Mouse (Mus musculus): Measurements from ENCODE around the gene Abca2. TPM values are rescaled to one million over a fixed set of nuclear protein-coding genes. Genes with fewer than 3 reads are reported as not detected.

Abca2 gene
- polyA plus RNA-seq (2015; fragmentation: Nextera tagmentation; extraction: Ambion mirVana), result 17.3 and 18.3 TPM in 2 replicates

DNA sequence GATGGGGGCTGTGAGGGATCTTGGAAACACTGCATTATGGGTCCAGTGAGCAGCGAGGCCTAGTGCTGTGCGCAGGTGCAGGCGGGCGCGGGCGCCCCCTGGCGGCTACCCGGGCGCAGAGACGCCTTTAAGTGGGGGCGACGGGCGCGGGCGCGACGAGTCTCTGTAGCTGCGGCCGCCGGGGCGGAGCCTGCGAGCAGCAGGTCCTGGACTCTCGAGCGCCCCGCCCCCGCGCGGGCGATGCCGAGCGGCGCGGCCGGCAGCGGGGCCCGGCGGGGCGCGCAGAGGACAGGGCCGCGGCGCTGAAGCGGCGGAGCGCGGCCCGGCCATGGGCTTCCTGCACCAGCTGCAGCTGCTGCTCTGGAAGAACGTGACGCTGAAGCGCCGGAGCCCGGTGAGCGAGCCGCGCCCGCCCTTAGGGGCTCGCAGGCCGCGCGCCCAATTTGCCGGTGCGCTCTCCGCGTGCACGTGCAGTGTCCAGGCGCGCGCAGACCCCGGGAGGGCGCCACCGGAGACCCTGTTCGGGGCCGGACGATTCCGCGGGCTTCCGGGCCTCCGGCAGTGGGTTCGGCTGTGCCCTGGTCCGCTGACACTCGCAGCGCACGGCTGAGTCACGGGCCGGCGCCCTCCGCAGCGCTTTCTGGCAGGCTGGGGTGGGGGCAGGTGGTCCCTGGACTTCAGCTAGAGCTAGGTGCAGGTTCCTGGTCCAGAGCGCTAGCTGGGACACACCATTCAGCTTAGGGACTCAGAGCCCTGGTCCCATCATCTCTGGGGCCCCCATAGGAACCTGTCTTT lies at the start of gene Abca2:
Gene Abca2, plus strand, starts transcription at position 262 of the 795 bp plus-strand sequence.
- Histone ChIP-seq H3K4me3 (ENCODE audit: low read depth, low read length) (peak within 1 kb of the TSS; percentile 67), H3K36me3 (ENCODE audit: control insufficient read depth, insufficient read depth, low read length) (peaks cover 6% of the 10 kb centered on the region; the same call in 1 of the 2 replicates), H3K4me2 (ENCODE audit: low read length) (peak within 1 kb of the TSS; percentile 76), H3K27ac (ENCODE audit: low read length) (peak within 1 kb of the TSS; percentile 84), H3K27me3 (ENCODE audit: control insufficient read depth, insufficient read depth, low read depth, low read length) (peaks cover 5% of the 10 kb centered on the region; the same call in 1 of the 2 replicates), H3K4me1 (ENCODE audit: control insufficient read depth, insufficient read depth, low read length) (peaks cover 22% of the 10 kb centered on the region), H3K9ac (ENCODE audit: low read depth, low read length) (peak within 1 kb of the TSS; percentile 94), H3K9me3 (replicated peaks; ENCODE audit: control insufficient read depth, low read length, poor library complexity, severe bottlenecking) (no peaks in the 10 kb centered on the region)
- peak; percentile 87 for ATAC-seq
- WGBS, result under 1% methylated on average over 53 of the region's 89 CpGs

DNA sequence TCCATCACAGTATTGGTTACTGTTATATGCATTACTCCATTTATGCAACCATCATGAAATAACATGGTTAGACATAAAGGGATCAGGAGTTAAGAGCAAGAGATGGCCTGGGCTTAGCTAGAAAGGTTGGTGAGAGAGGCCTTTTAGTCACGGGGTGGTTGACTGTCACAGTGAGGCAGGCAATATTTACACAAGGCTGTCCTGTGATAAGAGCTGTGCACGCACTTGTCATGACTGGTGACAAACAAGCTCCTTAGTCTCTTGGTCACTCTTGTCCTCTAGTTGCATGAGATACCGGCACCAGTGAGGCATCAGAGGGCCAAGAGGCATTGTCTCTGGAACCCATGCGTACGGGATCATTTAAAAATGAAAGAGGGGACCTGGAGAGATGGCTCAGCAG lies 44.0 kb upstream of the Abca2 start:
- Histone ChIP-seq H3K9me3 (replicated peaks; ENCODE audit: control insufficient read depth, low read length, poor library complexity, severe bottlenecking) (no peaks in the 10 kb centered on the region), H3K4me3 (ENCODE audit: low read depth, low read length) (no peak overlapping the region), H3K27ac (ENCODE audit: low read length) (no peak overlapping the region), H3K4me2 (ENCODE audit: low read length) (no peak overlapping the region), H3K9ac (ENCODE audit: low read depth, low read length) (no peak overlapping the region), H3K27me3 (ENCODE audit: control insufficient read depth, insufficient read depth, low read depth, low read length) (no peaks in the 10 kb centered on the region), H3K4me1 (ENCODE audit: control insufficient read depth, insufficient read depth, low read length) (no peaks in the 10 kb centered on the region), H3K36me3 (ENCODE audit: control insufficient read depth, insufficient read depth, low read length) (no peaks in the 10 kb centered on the region)
- no peak for ATAC-seq
- WGBS, result 74% methylated on average over 5 of the region's 5 CpGs

DNA sequence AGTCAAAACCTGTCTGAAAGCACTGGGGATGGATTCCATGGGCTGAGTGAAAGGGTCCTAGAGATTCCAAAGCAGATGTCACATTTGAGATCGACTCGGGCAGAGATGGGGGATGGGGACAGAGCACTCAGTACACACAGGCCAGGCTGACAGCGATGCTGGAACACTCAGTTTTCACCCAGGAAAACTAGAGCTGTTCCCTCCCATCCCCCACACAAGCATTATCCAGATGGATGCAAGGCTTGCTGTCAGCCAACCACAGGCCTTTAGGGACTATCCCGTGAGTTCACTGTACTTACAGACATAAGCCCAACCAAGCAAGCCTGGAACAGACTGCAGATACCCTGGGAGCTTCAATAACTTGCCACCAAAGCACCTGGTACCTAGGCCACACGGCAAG lies 37.2 kb upstream of the Abca2 start:
- H3K4me2 ChIP-seq (ENCODE audit: low read length), result no peak overlapping the region
- no peaks in the 10 kb centered on the region for H3K36me3 ChIP-seq (ENCODE audit: control insufficient read depth, insufficient read depth, low read length)
- peaks cover 5% of the 10 kb centered on the region; the same call in 1 of the 2 replicates for H3K4me1 ChIP-seq (ENCODE audit: control insufficient read depth, insufficient read depth, low read length)
- no peak overlapping the region for H3K4me3 ChIP-seq (ENCODE audit: low read depth, low read length)
- H3K27ac ChIP-seq (ENCODE audit: low read length), result no peak overlapping the region
- WGBS, result 74% methylated on average over 5 of the region's 5 CpGs
- H3K9me3 ChIP-seq (replicated peaks; ENCODE audit: control insufficient read depth, low read length, poor library complexity, severe bottlenecking), result no peaks in the 10 kb centered on the region
- ATAC-seq, result no peak
- H3K9ac ChIP-seq (ENCODE audit: low read depth, low read length), result no peak overlapping the region
- peaks cover 20% of the 10 kb centered on the region for H3K27me3 ChIP-seq (ENCODE audit: control insufficient read depth, insufficient read depth, low read depth, low read length)

DNA sequence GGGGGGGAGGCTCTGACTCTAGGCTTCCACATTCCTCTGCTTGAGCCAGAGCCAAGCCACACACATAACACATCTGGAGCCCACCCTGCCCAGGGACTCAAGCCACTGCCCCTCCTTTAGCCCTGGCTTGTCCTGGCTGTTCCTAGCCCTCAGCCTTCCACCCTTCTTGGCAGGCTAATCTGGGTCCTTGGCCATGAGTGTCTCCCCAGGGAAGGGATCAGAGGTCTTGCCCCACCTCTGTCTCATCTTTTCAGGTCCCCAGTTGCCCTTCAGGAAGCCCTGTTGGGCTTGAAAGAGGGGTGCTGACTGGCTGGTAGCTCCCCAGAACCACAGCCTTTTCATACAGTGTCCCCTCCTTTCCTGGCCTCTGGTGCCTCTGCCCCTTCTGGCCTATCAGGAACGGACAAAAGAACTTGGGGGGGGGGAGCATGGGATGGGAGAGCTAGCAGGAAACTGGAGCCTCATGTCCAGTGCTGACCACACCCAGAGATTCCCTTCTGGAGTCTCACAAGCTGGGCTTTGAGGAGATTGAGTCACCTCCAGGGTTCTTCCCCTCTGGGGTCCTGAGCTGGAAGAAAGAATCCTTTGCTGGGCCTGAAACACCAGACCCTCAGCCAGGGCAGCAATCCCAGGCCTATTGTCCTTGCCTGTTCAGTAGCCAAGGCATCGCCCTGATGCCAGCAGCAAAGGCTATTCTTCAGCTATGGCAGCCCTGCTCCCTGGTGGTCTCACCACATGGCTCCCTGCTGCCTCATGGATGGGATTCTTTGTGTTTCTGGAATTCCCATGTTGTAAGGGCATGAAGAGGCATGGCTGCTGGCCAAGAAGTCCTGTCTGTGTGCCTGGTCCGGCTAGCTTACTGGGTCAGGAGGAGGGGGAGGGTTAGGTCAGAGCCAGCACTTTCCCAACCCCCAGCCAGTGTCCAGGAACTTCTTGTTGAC lies 34.0 kb upstream of the Abca2 start:
- Histone ChIP-seq H3K4me3 (ENCODE audit: low read depth, low read length) (no peak overlapping the region), H3K27ac (ENCODE audit: low read length) (peak overlapping the region; percentile 22; the same call in 1 of the 2 replicates), H3K4me1 (ENCODE audit: control insufficient read depth, insufficient read depth, low read length) (peaks cover 6% of the 10 kb centered on the region; the same call in 1 of the 2 replicates), H3K9me3 (replicated peaks; ENCODE audit: control insufficient read depth, low read length, poor library complexity, severe bottlenecking) (no peaks in the 10 kb centered on the region), H3K36me3 (ENCODE audit: control insufficient read depth, insufficient read depth, low read length) (no peaks in the 10 kb centered on the region), H3K9ac (ENCODE audit: low read depth, low read length) (no peak overlapping the region), H3K27me3 (ENCODE audit: control insufficient read depth, insufficient read depth, low read depth, low read length) (peaks cover 50% of the 10 kb centered on the region), H3K4me2 (ENCODE audit: low read length) (no peak overlapping the region)
- WGBS, result 26% methylated on average over 3 of the region's 3 CpGs
- ATAC-seq, result peak; percentile 71

DNA sequence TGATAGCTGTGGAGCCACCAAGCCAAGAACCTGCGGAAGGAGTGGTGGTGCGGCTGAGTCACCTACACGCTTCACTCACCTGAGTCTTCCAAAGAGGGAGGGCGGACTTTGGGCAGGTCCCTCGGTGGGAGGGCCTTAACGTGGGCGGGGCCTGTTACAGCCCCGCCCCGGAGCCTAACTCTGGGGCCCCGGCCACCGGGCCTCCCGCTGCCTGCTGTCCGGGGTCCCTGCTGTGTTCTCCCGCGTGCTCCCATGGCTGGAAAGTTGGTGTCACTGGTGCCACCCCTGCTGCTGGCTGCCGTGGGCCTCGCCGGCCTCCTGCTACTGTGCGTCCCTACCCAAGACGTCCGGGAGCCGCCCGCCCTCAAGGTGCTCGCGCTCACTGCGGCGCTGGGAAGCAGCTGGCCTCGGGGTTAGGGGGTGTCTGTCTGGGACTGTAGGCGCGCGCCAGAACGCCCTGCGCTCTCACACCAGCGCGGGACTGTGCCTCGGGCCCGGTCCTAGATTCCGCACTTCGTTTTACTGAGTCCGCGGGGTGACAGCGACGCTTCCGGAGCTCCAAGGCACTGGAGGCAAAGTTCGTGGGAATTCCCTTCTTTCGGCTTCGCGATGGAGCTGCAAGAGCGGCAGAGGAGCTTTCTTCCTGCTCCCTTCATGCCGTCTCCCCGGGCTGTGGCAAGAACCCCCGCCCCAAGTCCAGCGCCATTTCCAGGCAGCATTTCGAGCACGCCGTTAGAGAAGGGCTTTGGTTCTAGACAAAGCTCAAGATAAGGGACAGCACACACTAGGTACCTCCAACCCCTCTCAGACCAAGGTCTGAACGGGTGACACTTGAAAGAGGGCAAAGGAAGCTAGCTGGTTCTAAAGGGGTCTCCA lies 32.5 kb upstream of the Abca2 start, which contains the start of gene Entpd2:
Gene Entpd2, plus strand, starts transcription at position 154 of the 876 bp plus-strand sequence.
- Histone ChIP-seq H3K27me3 (ENCODE audit: control insufficient read depth, insufficient read depth, low read depth, low read length) (peaks cover 57% of the 10 kb centered on the region), H3K9me3 (replicated peaks; ENCODE audit: control insufficient read depth, low read length, poor library complexity, severe bottlenecking) (no peaks in the 10 kb centered on the region), H3K4me3 (ENCODE audit: low read depth, low read length) (peak within 1 kb of the TSS; percentile 40), H3K27ac (ENCODE audit: low read length) (no peak within 1 kb of the TSS; the same call in 1 of the 2 replicates), H3K4me2 (ENCODE audit: low read length) (peak within 1 kb of the TSS; percentile 63), H3K36me3 (ENCODE audit: control insufficient read depth, insufficient read depth, low read length) (no peaks in the 10 kb centered on the region), H3K4me1 (ENCODE audit: control insufficient read depth, insufficient read depth, low read length) (peaks cover 7% of the 10 kb centered on the region; the same call in 1 of the 2 replicates), H3K9ac (ENCODE audit: low read depth, low read length) (peak within 1 kb of the TSS; percentile 48)
- 2% methylated on average over 56 of the region's 57 CpGs for WGBS
- ATAC-seq, result 0 out of 2 replicates have a peak, but pooled peaks have one; percentile 6

DNA sequence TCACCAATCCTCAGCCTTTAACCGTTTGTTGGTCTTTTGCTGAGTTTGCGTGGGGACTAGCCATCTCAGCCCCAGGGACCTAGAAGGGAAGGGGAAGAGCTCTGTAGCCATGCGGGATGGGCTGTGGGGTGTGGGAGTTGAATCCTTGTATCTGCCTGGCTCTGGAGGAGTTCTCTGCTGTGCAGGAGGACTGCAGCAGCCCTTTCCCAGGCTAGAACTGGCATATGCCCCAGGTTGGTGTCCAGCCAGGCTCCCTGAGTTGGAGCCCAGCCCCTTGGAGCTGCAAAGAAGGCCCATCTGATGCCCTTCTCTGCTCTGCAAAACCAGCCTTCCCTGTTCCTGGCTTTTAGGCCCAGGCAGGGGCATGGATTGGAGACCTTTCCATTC lies 31.9 kb upstream of the Abca2 start:
- Histone ChIP-seq H3K9me3 (replicated peaks; ENCODE audit: control insufficient read depth, low read length, poor library complexity, severe bottlenecking) (no peaks in the 10 kb centered on the region), H3K4me2 (ENCODE audit: low read length) (peak overlapping the region; percentile 63; the same call in 1 of the 2 replicates), H3K36me3 (ENCODE audit: control insufficient read depth, insufficient read depth, low read length) (no peaks in the 10 kb centered on the region), H3K9ac (ENCODE audit: low read depth, low read length) (no peak overlapping the region), H3K27me3 (ENCODE audit: control insufficient read depth, insufficient read depth, low read depth, low read length) (peaks cover 57% of the 10 kb centered on the region), H3K4me3 (ENCODE audit: low read depth, low read length) (no peak overlapping the region), H3K4me1 (ENCODE audit: control insufficient read depth, insufficient read depth, low read length) (peaks cover 7% of the 10 kb centered on the region; the same call in 1 of the 2 replicates), H3K27ac (ENCODE audit: low read length) (no peak overlapping the region)
- 28% methylated on average over 3 of the region's 3 CpGs for WGBS
- ATAC-seq, result no peak

DNA sequence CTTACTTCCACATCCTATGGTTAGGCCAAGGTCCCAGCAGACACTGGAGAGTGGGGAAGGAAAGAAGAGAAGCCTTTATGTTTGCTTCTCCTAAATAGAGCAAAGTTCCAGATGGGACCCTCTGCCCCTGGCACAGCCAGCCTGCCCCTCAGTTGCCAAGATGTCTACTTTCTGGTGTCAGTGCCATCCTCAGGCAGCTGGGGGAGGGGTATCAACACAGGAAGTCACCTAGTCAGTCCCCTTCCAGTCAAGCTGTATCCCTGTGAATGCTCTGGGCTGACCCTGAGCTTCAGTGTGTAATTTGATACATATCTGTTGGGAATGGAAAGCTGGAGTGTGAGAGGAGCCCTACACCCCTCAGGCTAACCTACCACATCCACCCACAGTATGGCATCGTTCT lies 31.5 kb upstream of the Abca2 start:
- 62% methylated on average over 1 of the region's 1 CpGs for WGBS
- ATAC-seq, result no peak
- Histone ChIP-seq H3K4me3 (ENCODE audit: low read depth, low read length) (no peak overlapping the region), H3K4me2 (ENCODE audit: low read length) (no peak overlapping the region), H3K9ac (ENCODE audit: low read depth, low read length) (no peak overlapping the region), H3K9me3 (replicated peaks; ENCODE audit: control insufficient read depth, low read length, poor library complexity, severe bottlenecking) (no peaks in the 10 kb centered on the region), H3K36me3 (ENCODE audit: control insufficient read depth, insufficient read depth, low read length) (no peaks in the 10 kb centered on the region), H3K4me1 (ENCODE audit: control insufficient read depth, insufficient read depth, low read length) (peaks cover 7% of the 10 kb centered on the region; the same call in 1 of the 2 replicates), H3K27ac (ENCODE audit: low read length) (no peak overlapping the region), H3K27me3 (ENCODE audit: control insufficient read depth, insufficient read depth, low read depth, low read length) (peaks cover 57% of the 10 kb centered on the region)

DNA sequence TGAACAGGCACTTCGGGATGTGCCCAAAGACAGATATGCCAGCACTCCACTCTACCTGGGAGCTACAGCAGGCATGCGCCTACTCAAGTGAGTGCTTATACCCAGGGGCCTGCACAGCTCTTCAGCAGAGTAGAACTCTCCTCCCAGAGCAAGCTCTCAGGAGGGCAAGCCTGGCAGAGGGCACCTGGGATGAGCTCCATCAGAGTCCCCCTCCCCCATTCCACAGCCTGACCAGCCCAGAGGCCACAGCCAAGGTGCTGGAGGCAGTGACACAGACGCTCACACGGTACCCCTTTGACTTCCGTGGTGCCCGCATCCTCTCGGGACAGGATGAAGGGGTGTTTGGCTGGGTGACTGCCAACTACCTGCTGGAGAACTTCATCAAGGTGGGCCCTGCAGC lies 30.4 kb upstream of the Abca2 start:
- ATAC-seq, result no peak
- no peaks in the 10 kb centered on the region for H3K9me3 ChIP-seq (replicated peaks; ENCODE audit: control insufficient read depth, low read length, poor library complexity, severe bottlenecking)
- H3K4me2 ChIP-seq (ENCODE audit: low read length), result no peak overlapping the region
- no peaks in the 10 kb centered on the region for H3K36me3 ChIP-seq (ENCODE audit: control insufficient read depth, insufficient read depth, low read length)
- H3K4me1 ChIP-seq (ENCODE audit: control insufficient read depth, insufficient read depth, low read length), result peaks cover 7% of the 10 kb centered on the region; the same call in 1 of the 2 replicates
- 96% methylated on average over 7 of the region's 7 CpGs for WGBS
- H3K27me3 ChIP-seq (ENCODE audit: control insufficient read depth, insufficient read depth, low read depth, low read length), result peaks cover 57% of the 10 kb centered on the region
- no peak overlapping the region for H3K9ac ChIP-seq (ENCODE audit: low read depth, low read length)
- no peak overlapping the region for H3K4me3 ChIP-seq (ENCODE audit: low read depth, low read length)
- H3K27ac ChIP-seq (ENCODE audit: low read length), result no peak overlapping the region

All from midbrain, embryonic 16.5 days (tissue).